Mouse (Mus musculus): ENCODE data around the gene Klf7. TPM values are rescaled to one million over a fixed set of nuclear protein-coding genes. Genes with fewer than 3 reads are reported as not detected.
A peak's percentile ranks its signal among the peaks of the same experiment; 100 is the strongest.

Gene Klf7
- polyA plus RNA-seq, 1 experiment from 2014 or later: 5.6 TPM

DNA sequence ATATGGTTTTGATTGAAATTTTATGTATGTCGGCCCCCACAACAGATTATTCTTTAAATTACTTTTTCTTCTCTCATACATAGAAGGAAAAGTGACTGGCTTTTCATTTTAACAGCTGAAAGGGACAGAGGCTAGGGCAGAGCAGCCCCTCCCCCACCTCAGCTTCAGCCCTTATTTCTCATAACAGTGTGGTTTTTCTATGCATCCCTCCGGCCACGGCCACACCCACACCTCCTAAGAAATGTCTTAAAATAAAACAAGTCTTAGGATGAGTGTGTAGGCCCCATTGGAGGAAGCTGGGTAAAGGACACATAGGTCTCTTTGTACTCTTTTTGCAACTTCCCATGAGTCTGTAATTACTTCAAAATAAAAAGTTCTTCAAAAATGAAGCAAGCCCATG is 20.8 kb downstream of the Klf7 start:
- Histone ChIP-seq H3K4me2 (no peak overlapping the region), H3K27me3 (no peaks in the 10 kb centered on the region), H3K9ac (no peak overlapping the region), H3K9me3 (replicated peaks) (no peaks in the 10 kb centered on the region), H3K4me3 (replicated peaks) (no peak overlapping the region), H3K27ac (no peak overlapping the region), H3K4me1 (replicated peaks) (peaks cover 63% of the 10 kb centered on the region), H3K36me3 (no peaks in the 10 kb centered on the region; the same call in 1 of the 2 replicates)
- ATAC-seq (ENCODE audit: low read depth): no peak
- DNase-seq: no peak
- WGBS (ENCODE audit: insufficient replicate concordance): 23% methylated on average over 3 of the region's 3 CpGs

DNA sequence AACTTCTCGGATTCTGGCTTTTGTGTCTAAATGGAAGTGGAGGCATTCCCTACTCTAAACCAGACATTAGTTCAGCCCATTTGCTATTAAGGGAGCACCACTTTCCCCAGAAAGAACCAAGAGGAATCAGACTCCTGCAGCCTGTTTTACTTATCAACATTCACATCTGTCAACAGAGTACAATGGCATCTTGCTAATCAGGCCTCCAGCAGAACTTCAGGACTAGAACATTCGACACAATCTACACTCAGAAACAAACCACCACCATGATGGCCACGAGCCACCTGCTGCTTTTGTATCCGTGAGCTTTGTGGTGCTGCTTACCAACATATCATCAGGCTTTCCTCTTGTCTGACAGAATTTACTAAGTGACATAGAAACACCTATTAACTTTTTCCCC is 23.3 kb downstream of the Klf7 start:
- Histone ChIP-seq H3K4me2 (peak overlapping the region; percentile 1; the same call in 1 of the 2 replicates), H3K4me1 (replicated peaks) (peaks cover 51% of the 10 kb centered on the region), H3K4me3 (replicated peaks) (no peak overlapping the region), H3K27me3 (no peaks in the 10 kb centered on the region), H3K36me3 (no peaks in the 10 kb centered on the region; the same call in 1 of the 2 replicates), H3K27ac (peak overlapping the region; percentile 63; the same call in 1 of the 2 replicates), H3K9me3 (replicated peaks) (no peaks in the 10 kb centered on the region), H3K9ac (no peak overlapping the region)
- whole genome bisulfite sequencing (ENCODE audit: insufficient replicate concordance): 20% methylated on average over 4 of the region's 4 CpGs
- peak; percentile 34 for DNase-seq
- peak; percentile 75 for ATAC-seq (ENCODE audit: low read depth)

DNA sequence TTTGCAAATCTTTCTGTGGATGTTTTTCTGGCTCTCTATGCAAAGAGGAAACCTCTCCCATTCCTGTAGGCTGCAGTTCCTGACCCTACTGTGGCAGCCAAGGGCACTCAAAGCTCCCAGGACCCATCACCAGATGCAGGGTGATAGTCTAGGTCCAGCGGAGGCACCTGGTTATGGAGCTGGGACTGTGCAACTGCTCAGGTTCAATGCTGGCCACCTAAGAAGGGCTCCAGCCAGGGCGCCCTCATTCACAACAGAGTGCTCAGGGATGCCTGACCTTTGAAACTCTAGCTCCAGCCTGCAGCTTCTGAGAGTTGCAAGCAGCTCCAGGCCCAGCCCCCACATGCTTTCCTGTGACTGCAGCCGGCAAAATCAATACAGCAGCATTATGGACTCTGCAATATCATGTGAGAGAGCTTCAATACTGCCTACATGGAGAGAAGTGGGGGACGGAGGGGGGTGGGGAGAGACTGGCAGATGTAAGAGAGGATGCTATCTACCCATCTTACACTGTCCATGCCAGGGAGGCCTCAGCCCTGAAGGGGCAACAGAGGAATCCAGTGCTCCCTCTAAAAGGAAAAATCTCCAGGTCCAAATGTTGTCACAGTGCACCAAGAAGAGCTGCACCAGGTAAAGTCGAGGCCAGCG is 24.3 kb downstream of the Klf7 start:
- Histone ChIP-seq H3K27me3 (no peaks in the 10 kb centered on the region), H3K36me3 (no peaks in the 10 kb centered on the region), H3K9me3 (replicated peaks) (no peaks in the 10 kb centered on the region), H3K4me2 (peak overlapping the region; percentile 3; the same call in 1 of the 2 replicates), H3K27ac (peak overlapping the region; percentile 63; the same call in 1 of the 2 replicates), H3K9ac (no peak overlapping the region), H3K4me1 (replicated peaks) (peaks cover 51% of the 10 kb centered on the region), H3K4me3 (replicated peaks) (no peak overlapping the region)
- WGBS (ENCODE audit: insufficient replicate concordance): 72% methylated on average over 6 of the region's 6 CpGs
- peak; percentile 67 for ATAC-seq (ENCODE audit: low read depth)
- no peak for DNase-seq

DNA sequence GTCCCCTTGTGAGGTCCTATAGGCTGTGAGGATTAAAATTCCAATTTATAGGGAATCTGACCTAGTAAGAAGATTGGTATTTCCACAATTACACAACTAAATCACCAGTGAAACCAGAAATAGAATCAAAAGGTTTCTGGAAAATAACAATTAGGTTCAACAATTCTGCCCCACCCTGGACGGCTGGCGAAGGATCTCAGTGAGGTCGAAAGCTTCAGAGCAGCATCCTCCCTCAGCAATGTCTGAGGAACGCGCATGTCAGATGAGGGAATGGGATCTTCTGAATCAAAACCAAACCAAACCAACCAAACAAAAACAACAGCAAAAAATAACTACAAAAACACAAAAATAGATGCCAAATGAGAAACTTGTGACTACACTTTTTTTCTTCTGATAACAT is 29.1 kb downstream of the Klf7 start:
- no peaks in the 10 kb centered on the region for H3K36me3 ChIP-seq
- ATAC-seq (ENCODE audit: low read depth): no peak
- no peak for DNase-seq
- no peak overlapping the region for H3K9ac ChIP-seq
- WGBS (ENCODE audit: insufficient replicate concordance): 91% methylated on average over 5 of the region's 5 CpGs
- no peaks in the 10 kb centered on the region for H3K27me3 ChIP-seq
- no peak overlapping the region for H3K27ac ChIP-seq
- peaks cover 39% of the 10 kb centered on the region for H3K4me1 ChIP-seq (replicated peaks)
- no peak overlapping the region for H3K4me2 ChIP-seq
- no peak overlapping the region for H3K4me3 ChIP-seq (replicated peaks)
- H3K9me3 ChIP-seq (replicated peaks): no peaks in the 10 kb centered on the region

DNA sequence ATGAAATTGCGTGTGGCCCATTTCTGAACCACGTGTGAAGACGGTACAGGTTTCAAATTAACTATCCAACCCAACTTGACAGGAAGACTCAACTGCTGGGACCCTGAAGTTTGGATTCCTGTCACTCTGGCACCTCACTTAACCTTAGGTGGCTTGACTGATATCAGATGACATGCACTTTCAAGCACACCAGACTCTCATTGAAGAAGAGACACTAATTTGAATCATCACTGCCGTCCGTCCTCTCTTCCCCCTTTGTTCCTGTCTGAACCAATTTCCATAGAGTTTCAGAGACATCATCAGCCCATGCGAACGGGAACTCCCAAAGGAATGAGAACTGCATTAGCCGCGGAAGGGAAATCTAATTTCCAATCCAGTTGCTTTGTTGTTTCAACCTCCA is 30.5 kb downstream of the Klf7 start:
- Histone ChIP-seq H3K27ac (no peak overlapping the region), H3K4me1 (replicated peaks) (peaks cover 34% of the 10 kb centered on the region), H3K36me3 (no peaks in the 10 kb centered on the region), H3K27me3 (no peaks in the 10 kb centered on the region), H3K9me3 (replicated peaks) (no peaks in the 10 kb centered on the region), H3K9ac (no peak overlapping the region), H3K4me2 (no peak overlapping the region), H3K4me3 (replicated peaks) (no peak overlapping the region)
- 79% methylated on average over 9 of the region's 9 CpGs for WGBS (ENCODE audit: insufficient replicate concordance)
- ATAC-seq (ENCODE audit: low read depth) (no peak), DNase-seq (no peak)

DNA sequence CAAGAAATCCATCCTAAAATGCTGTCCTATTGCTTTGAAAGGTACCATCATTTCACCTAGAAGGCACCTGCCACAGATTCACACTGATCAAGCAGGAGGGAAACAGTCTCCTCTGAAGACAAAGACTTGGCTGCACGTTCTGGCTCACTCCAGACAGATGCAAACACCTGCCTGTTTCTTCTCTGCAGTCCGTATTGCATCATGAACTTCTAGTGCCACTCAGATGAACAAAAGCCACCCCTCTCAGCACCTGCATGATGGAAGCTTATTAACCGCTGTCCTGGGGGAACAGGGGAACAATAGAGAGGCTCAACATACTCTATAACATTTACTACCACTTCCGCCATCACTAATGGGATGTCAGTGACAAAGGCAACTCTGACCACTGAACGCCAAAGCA is 31.5 kb downstream of the Klf7 start:
- H3K4me2 ChIP-seq: no peak overlapping the region
- no peak overlapping the region for H3K4me3 ChIP-seq (replicated peaks)
- ATAC-seq (ENCODE audit: low read depth) (no peak), DNase-seq (no peak)
- no peak overlapping the region for H3K9ac ChIP-seq
- H3K27me3 ChIP-seq: no peaks in the 10 kb centered on the region
- no peaks in the 10 kb centered on the region for H3K9me3 ChIP-seq (replicated peaks)
- H3K36me3 ChIP-seq: no peaks in the 10 kb centered on the region
- H3K27ac ChIP-seq: no peak overlapping the region
- peaks cover 37% of the 10 kb centered on the region for H3K4me1 ChIP-seq (replicated peaks)
- 72% methylated on average over 5 of the region's 5 CpGs for WGBS (ENCODE audit: insufficient replicate concordance)

DNA sequence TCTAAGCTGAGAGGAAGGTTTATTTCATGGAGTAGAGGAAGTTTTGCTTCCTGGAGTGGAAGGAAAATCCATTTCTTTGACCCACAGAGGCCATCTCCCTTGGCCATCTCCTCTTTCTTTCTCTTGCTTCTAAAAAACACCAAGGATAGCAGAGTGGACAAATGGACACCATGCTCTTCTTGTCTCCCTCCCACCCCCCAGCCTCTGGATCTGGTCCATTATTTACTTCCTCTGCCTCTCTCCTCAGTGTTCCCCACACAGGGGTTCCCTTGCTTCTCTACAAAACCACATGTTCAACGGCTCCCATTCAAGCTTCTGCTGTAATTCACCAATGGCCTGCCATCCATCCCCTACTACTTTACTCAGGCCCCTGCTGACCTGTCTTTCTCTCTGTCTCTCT is 32.4 kb downstream of the Klf7 start:
- Histone ChIP-seq H3K4me2 (no peak overlapping the region), H3K36me3 (no peaks in the 10 kb centered on the region), H3K27ac (no peak overlapping the region), H3K27me3 (no peaks in the 10 kb centered on the region), H3K9me3 (replicated peaks) (no peaks in the 10 kb centered on the region), H3K9ac (no peak overlapping the region), H3K4me3 (replicated peaks) (no peak overlapping the region), H3K4me1 (replicated peaks) (peaks cover 44% of the 10 kb centered on the region)
- no peak for ATAC-seq (ENCODE audit: low read depth)
- no peak for DNase-seq
- WGBS (ENCODE audit: insufficient replicate concordance): 24% methylated on average over 1 of the region's 1 CpGs

DNA sequence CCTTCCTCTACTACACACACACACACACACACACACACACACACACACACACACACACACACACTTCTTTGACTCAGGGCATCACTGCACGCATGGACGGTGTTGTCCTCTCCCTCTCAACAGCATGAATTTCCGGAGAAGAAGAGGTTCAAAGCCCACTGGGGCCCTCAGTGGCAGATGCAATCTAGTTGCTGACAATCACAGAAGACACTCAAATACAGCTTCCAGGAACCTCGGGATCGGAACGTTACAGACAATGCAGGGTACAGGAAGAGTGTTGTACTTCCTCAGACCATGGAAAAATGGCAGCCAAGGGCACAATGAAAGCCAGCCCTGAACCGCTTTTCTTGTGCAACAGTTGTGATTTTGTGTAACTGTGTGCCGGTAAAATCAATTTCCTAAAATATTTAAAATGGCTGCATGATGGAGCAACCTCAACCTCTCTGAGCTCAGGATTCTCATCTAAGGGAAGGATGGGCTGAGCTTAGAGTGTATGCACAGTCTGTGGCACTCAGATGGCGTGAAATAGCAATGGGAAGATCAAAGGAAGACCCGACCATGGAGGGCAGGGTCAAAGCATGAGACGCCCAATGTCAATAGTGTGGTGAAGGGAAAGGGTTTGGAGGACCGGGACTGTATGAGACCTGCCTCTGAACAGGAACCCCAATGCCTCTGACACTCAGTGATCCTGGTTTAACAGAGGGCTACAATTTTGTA is 33.3 kb downstream of the Klf7 start:
- no peaks in the 10 kb centered on the region for H3K9me3 ChIP-seq (replicated peaks)
- H3K4me1 ChIP-seq (replicated peaks): peaks cover 51% of the 10 kb centered on the region
- no peak overlapping the region for H3K9ac ChIP-seq
- no peaks in the 10 kb centered on the region for H3K36me3 ChIP-seq
- DNase-seq (no peak), ATAC-seq (ENCODE audit: low read depth) (peak; percentile 62)
- H3K27ac ChIP-seq: peak overlapping the region; percentile 8; the same call in 1 of the 2 replicates
- H3K4me2 ChIP-seq: no peak overlapping the region
- no peaks in the 10 kb centered on the region for H3K27me3 ChIP-seq
- WGBS (ENCODE audit: insufficient replicate concordance): 54% methylated on average over 12 of the region's 12 CpGs
- H3K4me3 ChIP-seq (replicated peaks): no peak overlapping the region

DNA sequence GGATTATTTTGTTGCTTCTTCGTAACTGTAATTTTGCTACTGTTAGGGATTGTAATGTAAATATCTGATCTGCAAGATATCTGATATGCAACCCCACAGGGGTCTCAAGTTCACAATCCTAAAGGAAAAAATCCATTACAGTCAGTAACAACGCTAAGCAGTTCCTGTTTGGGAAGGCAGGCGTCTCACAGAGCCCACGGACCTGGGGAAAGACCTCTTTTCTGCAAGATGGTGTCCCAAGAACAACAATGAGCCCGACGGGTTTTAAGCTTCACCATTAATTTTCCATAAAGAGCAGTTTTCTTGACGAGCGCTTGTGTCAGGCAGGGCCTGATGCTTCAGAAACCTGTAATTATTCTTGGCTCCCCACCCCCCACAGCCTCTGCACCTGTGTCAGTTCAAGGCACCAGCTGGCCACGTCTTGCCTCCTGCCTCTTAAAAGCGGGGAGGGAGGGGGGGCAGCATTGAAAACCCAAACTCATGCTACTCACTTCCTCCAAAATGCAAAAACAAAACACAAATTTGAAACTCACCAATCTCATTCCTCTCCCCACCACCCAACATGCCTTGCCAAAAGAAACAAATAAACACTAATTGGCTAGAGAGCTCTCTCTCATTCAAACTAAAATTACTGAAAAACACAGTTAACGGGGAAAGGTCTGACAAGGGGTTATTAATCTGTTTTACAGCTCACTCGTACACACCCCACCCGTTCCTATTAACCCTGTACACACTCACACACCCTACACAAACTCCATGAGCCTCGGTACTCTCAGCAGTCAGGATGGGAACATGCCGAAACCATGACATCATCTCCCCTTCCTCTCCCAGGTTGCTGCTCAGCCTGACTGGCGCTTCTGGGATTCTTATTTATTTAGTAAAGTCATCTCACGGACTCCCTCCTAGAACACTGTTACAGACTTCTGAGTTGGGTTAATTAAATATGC is 34.2 kb downstream of the Klf7 start:
- H3K9ac ChIP-seq: no peak overlapping the region
- H3K4me3 ChIP-seq (replicated peaks): no peak overlapping the region
- no peaks in the 10 kb centered on the region for H3K27me3 ChIP-seq
- ATAC-seq (ENCODE audit: low read depth): peak; percentile 42; the same call in 1 of the 2 replicates
- H3K27ac ChIP-seq: peak overlapping the region; percentile 8; the same call in 1 of the 2 replicates
- H3K9me3 ChIP-seq (replicated peaks): no peaks in the 10 kb centered on the region
- no peaks in the 10 kb centered on the region for H3K36me3 ChIP-seq
- 0 out of 2 replicates have a peak overlapping the region, but pooled peaks have one; percentile 14 for H3K4me2 ChIP-seq
- DNase-seq: no peak
- 36% methylated on average over 17 of the region's 17 CpGs for WGBS (ENCODE audit: insufficient replicate concordance)
- H3K4me1 ChIP-seq (replicated peaks): peaks cover 51% of the 10 kb centered on the region

DNA sequence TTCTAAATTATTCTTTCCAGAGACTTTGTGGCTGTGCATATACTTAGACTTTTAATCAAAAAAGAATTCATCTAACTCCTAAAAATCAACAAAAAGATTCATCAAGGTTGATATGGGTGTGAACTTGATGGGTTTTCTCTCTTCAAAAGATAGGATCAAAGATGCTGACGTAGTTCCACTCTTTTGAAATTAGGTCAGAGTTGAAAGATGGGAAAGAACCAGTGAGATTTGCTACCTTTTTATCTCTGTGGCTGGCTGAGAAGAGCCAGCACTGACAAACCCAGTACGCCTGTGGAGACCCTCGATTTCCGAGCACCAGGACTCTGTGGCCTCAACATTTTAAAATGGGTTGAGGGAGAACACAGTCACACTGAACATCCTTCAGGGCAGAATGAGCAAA is 36.2 kb downstream of the Klf7 start:
- no peaks in the 10 kb centered on the region for H3K27me3 ChIP-seq
- H3K36me3 ChIP-seq: no peaks in the 10 kb centered on the region
- peaks cover 63% of the 10 kb centered on the region for H3K4me1 ChIP-seq (replicated peaks)
- no peak overlapping the region for H3K27ac ChIP-seq
- H3K9ac ChIP-seq: no peak overlapping the region
- H3K4me3 ChIP-seq (replicated peaks): no peak overlapping the region
- WGBS (ENCODE audit: insufficient replicate concordance): 67% methylated on average over 4 of the region's 4 CpGs
- no peak for ATAC-seq (ENCODE audit: low read depth)
- H3K9me3 ChIP-seq (replicated peaks): no peaks in the 10 kb centered on the region
- H3K4me2 ChIP-seq: no peak overlapping the region
- no peak for DNase-seq

DNA sequence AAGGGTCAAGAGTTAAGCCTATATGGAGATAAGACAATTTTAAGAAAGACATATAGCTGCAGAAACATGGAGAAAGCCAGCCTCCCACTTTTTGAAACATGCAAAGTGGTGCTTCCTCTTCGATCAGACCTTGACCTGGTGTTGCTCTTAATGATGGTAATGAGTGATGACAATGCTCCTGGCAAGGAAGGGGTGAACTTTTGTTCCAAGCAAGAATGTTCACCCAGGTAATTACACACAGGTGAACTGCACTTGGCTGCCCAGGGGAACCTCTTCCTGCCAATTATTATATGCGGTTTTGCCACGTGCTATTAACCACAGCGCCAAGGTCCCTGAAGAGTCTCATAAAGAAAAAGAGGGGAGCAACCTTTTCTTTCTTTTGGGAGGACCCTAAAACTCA is 36.7 kb downstream of the Klf7 start:
- H3K4me3 ChIP-seq (replicated peaks): no peak overlapping the region
- 70% methylated on average over 4 of the region's 4 CpGs for WGBS (ENCODE audit: insufficient replicate concordance)
- H3K9ac ChIP-seq: no peak overlapping the region
- no peak overlapping the region for H3K4me2 ChIP-seq
- no peak overlapping the region for H3K27ac ChIP-seq
- H3K36me3 ChIP-seq: no peaks in the 10 kb centered on the region
- no peaks in the 10 kb centered on the region for H3K27me3 ChIP-seq
- H3K9me3 ChIP-seq (replicated peaks): no peaks in the 10 kb centered on the region
- ATAC-seq (ENCODE audit: low read depth) (no peak), DNase-seq (no peak)
- H3K4me1 ChIP-seq (replicated peaks): peaks cover 69% of the 10 kb centered on the region
